Mouse (Mus musculus): Measurements from ENCODE around the gene Mum1. TPM values are rescaled to one million over a fixed set of nuclear protein-coding genes. Genes with fewer than 3 reads are reported as not detected.

The Mum1 gene
- polyA plus RNA-seq, 1 experiment from 2014 or later, result 23.1 TPM

DNA sequence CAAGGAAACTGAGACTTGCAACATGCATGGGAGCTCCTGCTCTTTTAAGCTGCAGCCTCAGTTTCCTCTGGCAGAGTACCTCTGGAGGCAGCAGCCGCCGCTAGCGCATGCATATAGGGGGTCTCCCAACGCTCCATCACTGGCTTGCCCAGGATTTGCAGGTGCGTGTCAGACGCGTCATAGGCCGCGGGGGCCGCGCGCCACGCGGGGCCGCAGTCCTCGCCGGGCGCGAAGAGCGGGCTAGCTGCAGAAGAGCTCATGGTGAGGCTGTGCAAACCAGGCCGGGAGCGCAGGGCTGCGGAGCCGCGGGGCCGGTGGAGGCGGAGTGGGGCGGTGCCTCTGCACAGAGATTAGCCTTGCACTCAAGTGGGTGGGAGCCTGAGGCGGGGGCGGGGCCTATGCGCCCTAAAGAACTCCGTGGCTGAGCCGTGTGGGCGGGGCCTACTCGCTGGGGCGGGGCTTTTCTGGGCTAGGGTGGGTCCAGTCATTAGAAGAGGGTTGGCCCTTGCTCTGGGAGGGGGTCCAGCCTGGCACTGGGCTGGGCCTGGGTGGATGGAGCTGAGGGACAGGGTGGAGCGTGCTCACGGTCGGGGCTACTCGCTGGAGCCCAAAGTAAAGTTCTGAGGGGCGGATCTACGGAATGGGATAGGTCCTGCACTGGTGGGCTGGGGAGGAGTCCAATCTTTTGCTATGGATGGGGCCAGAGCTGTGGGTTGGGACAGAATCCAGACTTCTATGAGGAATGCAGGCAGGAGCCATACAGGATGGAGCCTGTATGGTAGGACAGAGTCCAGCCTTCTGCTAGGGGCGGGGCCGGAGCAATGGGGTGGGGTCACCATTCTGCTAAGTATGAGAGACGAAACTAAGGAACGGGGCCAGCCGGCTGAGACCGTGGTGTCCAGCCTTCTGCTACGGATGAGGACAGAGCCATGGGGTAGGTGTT lies 34.7 kb downstream of the Mum1 start, which contains the start of the genes Gamt and Dazap1:
Gene Gamt, minus strand, starts transcription at position 371 of the 943 bp plus-strand sequence.
Gene Dazap1, plus strand, starts transcription at position 845 of the 943 bp plus-strand sequence.
- Histone ChIP-seq H3K9ac (ENCODE audit: low read length) (peak within 1 kb of the TSS; percentile 68), H3K4me3 (ENCODE audit: low read depth, low read length) (peak within 1 kb of the TSS; percentile 48), H3K4me1 (replicated peaks; ENCODE audit: control insufficient read depth, insufficient read depth) (peaks cover 7% of the 10 kb centered on the region; the same call in 1 of the 2 replicates), H3K36me3 (ENCODE audit: control insufficient read depth, insufficient read depth, low read length) (peaks cover 10% of the 10 kb centered on the region), H3K4me2 (replicated peaks; ENCODE audit: low read depth) (peak within 1 kb of the TSS; percentile 85), H3K27me3 (ENCODE audit: control insufficient read depth, insufficient read depth, low read length) (no peaks in the 10 kb centered on the region), H3K27ac (replicated peaks) (peak within 1 kb of the TSS; percentile 98), H3K9me3 (ENCODE audit: control insufficient read depth, low read length) (no peaks in the 10 kb centered on the region)
- ATAC-seq (ENCODE audit: low FRiP score, low TSS enrichment), result peak; percentile 90
- peak; percentile 99 for DNase-seq (ENCODE audit: low spot score)
- TF ChIP-seq EP300 (optimal IDR thresholded peaks at IDR 0.05) (no peak), CTCF (IDR thresholded peaks at IDR 0.05; ENCODE audit: low read depth) (no peak)
- WGBS, result under 1% methylated on average over 47 of the region's 49 CpGs

DNA sequence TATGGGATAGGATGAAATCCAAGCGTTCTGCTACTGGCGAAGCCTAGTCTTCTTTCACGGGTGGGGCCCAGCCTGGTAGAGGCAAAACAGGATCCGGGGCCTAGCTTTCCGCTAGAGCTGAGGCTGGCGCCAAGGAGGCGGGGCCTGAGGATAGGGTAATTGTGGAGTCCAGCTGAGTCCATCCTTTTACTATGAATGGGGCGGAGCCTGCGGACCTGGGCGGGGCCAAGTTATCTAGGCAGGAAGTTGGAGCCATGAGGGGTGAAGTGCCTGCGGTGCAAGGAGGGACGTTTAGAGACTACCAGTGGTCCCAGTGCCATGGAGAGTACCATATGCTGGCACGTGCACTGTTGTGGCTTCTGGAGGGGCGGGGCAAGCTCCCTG lies 35.3 kb downstream of the Mum1 start:
- H3K36me3 ChIP-seq (ENCODE audit: control insufficient read depth, insufficient read depth, low read length), result peaks cover 9% of the 10 kb centered on the region
- no peak for TF ChIP-seq EP300 (optimal IDR thresholded peaks at IDR 0.05)
- TF ChIP-seq CTCF (IDR thresholded peaks at IDR 0.05; ENCODE audit: low read depth), result no peak
- peak overlapping the region; percentile 98 for H3K27ac ChIP-seq (replicated peaks)
- no peaks in the 10 kb centered on the region for H3K9me3 ChIP-seq (ENCODE audit: control insufficient read depth, low read length)
- ATAC-seq (ENCODE audit: low FRiP score, low TSS enrichment) (peak; percentile 80), DNase-seq (ENCODE audit: low spot score) (peak; percentile 100)
- peak overlapping the region; percentile 68 for H3K9ac ChIP-seq (ENCODE audit: low read length)
- peaks cover 10% of the 10 kb centered on the region; the same call in 1 of the 2 replicates for H3K4me1 ChIP-seq (replicated peaks; ENCODE audit: control insufficient read depth, insufficient read depth)
- 1% methylated on average over 14 of the region's 14 CpGs for WGBS
- H3K4me2 ChIP-seq (replicated peaks; ENCODE audit: low read depth), result peak overlapping the region; percentile 85
- H3K4me3 ChIP-seq (ENCODE audit: low read depth, low read length), result peak overlapping the region; percentile 48
- no peaks in the 10 kb centered on the region for H3K27me3 ChIP-seq (ENCODE audit: control insufficient read depth, insufficient read depth, low read length)

DNA sequence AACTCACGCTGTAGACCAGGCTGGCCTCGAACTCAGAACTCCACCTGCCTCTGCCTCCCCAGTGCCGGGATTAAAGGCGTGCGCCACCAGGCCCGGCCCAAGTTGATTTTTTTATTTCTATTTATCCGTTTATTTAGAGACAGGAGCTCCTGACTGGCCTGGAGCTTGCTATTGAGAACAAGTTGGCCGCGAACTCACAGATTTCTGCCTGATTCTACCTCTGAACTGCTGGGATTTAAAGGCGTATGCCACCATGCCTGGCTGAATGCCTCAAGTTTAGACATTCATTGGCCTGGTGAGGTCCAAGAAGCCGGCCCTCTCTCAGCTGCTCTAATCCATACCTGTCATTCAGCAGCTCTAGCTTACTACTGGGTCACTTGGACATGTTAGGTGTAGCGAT lies 35.9 kb downstream of the Mum1 start:
- no peak overlapping the region for H3K9ac ChIP-seq (ENCODE audit: low read length)
- ATAC-seq (ENCODE audit: low FRiP score, low TSS enrichment) (no peak), DNase-seq (ENCODE audit: low spot score) (no peak)
- H3K27me3 ChIP-seq (ENCODE audit: control insufficient read depth, insufficient read depth, low read length), result no peaks in the 10 kb centered on the region
- TF ChIP-seq EP300 (optimal IDR thresholded peaks at IDR 0.05) (no peak), CTCF (IDR thresholded peaks at IDR 0.05; ENCODE audit: low read depth) (no peak)
- H3K27ac ChIP-seq (replicated peaks), result peak overlapping the region; percentile 98
- H3K36me3 ChIP-seq (ENCODE audit: control insufficient read depth, insufficient read depth, low read length), result peaks cover 7% of the 10 kb centered on the region
- H3K4me2 ChIP-seq (replicated peaks; ENCODE audit: low read depth), result peak overlapping the region; percentile 85
- WGBS, result 69% methylated on average over 12 of the region's 12 CpGs
- peaks cover 10% of the 10 kb centered on the region; the same call in 1 of the 2 replicates for H3K4me1 ChIP-seq (replicated peaks; ENCODE audit: control insufficient read depth, insufficient read depth)
- peak overlapping the region; percentile 48 for H3K4me3 ChIP-seq (ENCODE audit: low read depth, low read length)
- H3K9me3 ChIP-seq (ENCODE audit: control insufficient read depth, low read length), result no peaks in the 10 kb centered on the region

GRCm38 (mm10) chr10:80262776-80263365 lies 36.6 kb downstream of the Mum1 start:
- H3K27me3 ChIP-seq (ENCODE audit: control insufficient read depth, insufficient read depth, low read length), result no peaks in the 10 kb centered on the region
- DNase-seq (ENCODE audit: low spot score) (no peak), ATAC-seq (ENCODE audit: low FRiP score, low TSS enrichment) (no peak)
- no peak overlapping the region for H3K4me2 ChIP-seq (replicated peaks; ENCODE audit: low read depth)
- H3K4me1 ChIP-seq (replicated peaks; ENCODE audit: control insufficient read depth, insufficient read depth), result peaks cover 13% of the 10 kb centered on the region; the same call in 1 of the 2 replicates
- no peak overlapping the region for H3K4me3 ChIP-seq (ENCODE audit: low read depth, low read length)
- no peak overlapping the region for H3K9ac ChIP-seq (ENCODE audit: low read length)
- TF ChIP-seq EP300 (optimal IDR thresholded peaks at IDR 0.05), result no peak
- no peak for TF ChIP-seq CTCF (IDR thresholded peaks at IDR 0.05; ENCODE audit: low read depth)
- H3K9me3 ChIP-seq (ENCODE audit: control insufficient read depth, low read length), result no peaks in the 10 kb centered on the region
- 91% methylated on average over 10 of the region's 10 CpGs for WGBS
- H3K36me3 ChIP-seq (ENCODE audit: control insufficient read depth, insufficient read depth, low read length), result peaks cover 4% of the 10 kb centered on the region
- H3K27ac ChIP-seq (replicated peaks), result no peak overlapping the region

DNA sequence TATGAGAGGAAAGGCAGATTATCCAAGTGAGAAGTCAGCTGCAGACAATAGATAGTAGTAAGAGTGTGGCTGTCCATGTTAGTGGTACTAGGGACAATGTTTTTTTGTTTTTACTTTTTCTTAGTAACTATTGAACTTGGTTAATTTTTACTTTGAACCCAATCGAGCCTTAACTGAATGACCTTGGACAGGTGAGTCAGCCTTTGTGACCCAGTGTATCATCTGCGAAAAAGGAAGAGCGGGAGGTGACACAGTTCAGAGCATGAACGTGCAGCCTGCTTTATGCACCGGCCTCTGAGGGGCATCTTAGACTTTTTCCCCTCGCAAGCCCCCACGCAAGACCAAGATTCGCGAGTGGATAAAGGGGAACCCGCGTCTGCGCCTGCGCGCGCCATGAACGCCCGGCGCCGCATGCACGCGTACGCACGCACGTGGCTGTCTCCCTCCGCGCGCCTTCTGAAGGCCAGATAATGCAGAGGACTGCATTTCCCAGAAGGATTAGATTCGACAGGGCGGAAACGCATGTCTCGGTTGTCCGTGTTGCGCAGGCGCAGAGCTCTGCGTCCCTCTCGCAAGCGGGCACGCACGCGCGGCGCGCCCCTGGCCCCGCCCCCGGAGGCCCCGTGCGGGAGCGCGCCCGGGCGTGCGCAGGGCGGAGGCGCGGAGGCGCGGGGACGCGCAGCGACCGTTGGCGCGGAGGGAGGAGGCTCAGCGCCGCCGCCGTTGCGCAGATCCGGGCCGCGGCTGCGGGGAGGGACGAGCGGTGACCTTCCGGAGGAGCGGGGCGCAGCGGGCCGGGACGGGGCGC lies 38.3 kb downstream of the Mum1 start:
- Histone ChIP-seq H3K4me1 (replicated peaks; ENCODE audit: control insufficient read depth, insufficient read depth) (peaks cover 14% of the 10 kb centered on the region; the same call in 1 of the 2 replicates), H3K9me3 (ENCODE audit: control insufficient read depth, low read length) (no peaks in the 10 kb centered on the region), H3K27ac (replicated peaks) (peak overlapping the region; percentile 87), H3K27me3 (ENCODE audit: control insufficient read depth, insufficient read depth, low read length) (no peaks in the 10 kb centered on the region), H3K36me3 (ENCODE audit: control insufficient read depth, insufficient read depth, low read length) (no peaks in the 10 kb centered on the region), H3K4me3 (ENCODE audit: low read depth, low read length) (peak overlapping the region; percentile 74), H3K4me2 (replicated peaks; ENCODE audit: low read depth) (peak overlapping the region; percentile 70), H3K9ac (ENCODE audit: low read length) (peak overlapping the region; percentile 85)
- 1% methylated on average over 79 of the region's 81 CpGs for WGBS
- peak; percentile 61 for ATAC-seq (ENCODE audit: low FRiP score, low TSS enrichment)
- no peak for TF ChIP-seq CTCF (IDR thresholded peaks at IDR 0.05; ENCODE audit: low read depth)
- no peak for TF ChIP-seq EP300 (optimal IDR thresholded peaks at IDR 0.05)
- peak; percentile 98 for DNase-seq (ENCODE audit: low spot score)
